Mouse (Mus musculus) midbrain, embryonic 12.5 days (tissue): ENCODE data around the gene Gm9733. TPM values are rescaled to one million over a fixed set of nuclear protein-coding genes. Genes with fewer than 3 reads are reported as not detected.
"Not testable (repeated sequence)": the region's sequence is repeated elsewhere in the genome, so short reads cannot be mapped to it uniquely, and the experiment has no call there.

Experiments
- ATAC-seq: fragments of 200-750 bp; cut with Nextera tagmentation; 2 replicates; pipeline ENCODE4 v1.8.0; 2017; ENCODE audit warnings: low read depth, moderate TSS enrichment, moderate library complexity; ENCODE audit not compliant: low FRiP score
- H3K27ac ChIP-seq: fragments of 300-500 bp; sonication (generic); replicated peaks from 2 replicates; pipeline ENCODE4 v1.5.1; 2016; ENCODE audit warnings: mild to moderate bottlenecking
- H3K27me3 ChIP-seq: fragments of 300-500 bp; sonication (generic); 2 replicates; pipeline ENCODE4 v1.6.1; 2016; ENCODE audit warnings: mild to moderate bottlenecking
- H3K36me3 ChIP-seq: fragments of 300-500 bp; sonication (generic); 2 replicates; pipeline ENCODE4 v1.6.1; 2016
- H3K4me1 ChIP-seq: fragments of 300-500 bp; sonication (generic); 2 replicates; pipeline ENCODE4 v1.6.1; 2016
- H3K4me2 ChIP-seq: fragments of 300-500 bp; sonication (generic); replicated peaks from 2 replicates; pipeline ENCODE4 v1.6.1; 2016; ENCODE audit warnings: mild to moderate bottlenecking, moderate library complexity
- H3K4me3 ChIP-seq: fragments of 300-500 bp; sonication (generic); 2 replicates; pipeline ENCODE4 v1.5.1; 2016; ENCODE audit warnings: mild to moderate bottlenecking
- H3K9ac ChIP-seq: fragments of 300-500 bp; sonication (generic); replicated peaks from 2 replicates; pipeline ENCODE4 v1.6.1; 2016; ENCODE audit warnings: mild to moderate bottlenecking, moderate library complexity
- H3K9me3 ChIP-seq: fragments of 300-500 bp; sonication (generic); 2 replicates; pipeline ENCODE4 v1.6.1; 2016; ENCODE audit warnings: mild to moderate bottlenecking
- WGBS: fragments of 180-500 bp; shearing (Covaris S2); methylation state at CpG from one replicate; pipeline ENCODE4 v1.1.7; 2016; 5-methylcytosine and 5-hydroxymethylcytosine counted together
- polyA plus RNA-seq: library from polyadenylated mRNA; unstranded; fragments of >200 nt; fragmentation: Nextera tagmentation; extraction: Ambion mirVana; gene quantifications from 2 replicates; pipeline ENCODE4 v1.2.1, GENCODE M21; 2016

The Gm9733 gene
- polyA plus RNA-seq: not detected in 2 replicates

DNA sequence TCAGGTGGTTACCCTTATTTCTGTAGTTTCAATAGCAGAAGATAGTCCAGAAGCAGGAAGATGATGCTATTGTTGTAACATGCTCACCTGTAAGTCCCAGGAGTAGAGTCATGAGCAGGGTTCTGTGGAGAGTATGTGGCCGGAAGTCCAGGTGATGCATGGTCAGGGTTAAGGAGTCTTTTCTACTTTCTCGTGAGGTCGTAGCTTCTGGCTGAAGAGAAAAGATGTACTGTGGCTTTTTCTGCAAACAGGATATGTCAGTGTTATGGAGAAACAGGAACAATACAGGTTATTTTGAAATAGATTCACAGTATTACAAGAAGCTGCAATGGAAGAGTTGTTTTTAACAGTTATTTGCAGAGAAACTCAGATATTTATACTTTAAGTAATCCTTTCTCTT is at the start of gene Gm9733:
TSS of gene Gm9733 (minus strand) at position 240 of the 400 bp plus-strand sequence.
- H3K4me3 ChIP-seq: no peak within 1 kb of the TSS
- H3K4me1 ChIP-seq: no peaks in the 10 kb centered on the region
- no peak within 1 kb of the TSS for H3K9ac ChIP-seq
- no peaks in the 10 kb centered on the region for H3K27me3 ChIP-seq
- WGBS: 92% methylated on average over 3 of the region's 3 CpGs
- H3K4me2 ChIP-seq: no peak within 1 kb of the TSS
- H3K27ac ChIP-seq: no peak within 1 kb of the TSS
- ATAC-seq: no peak
- H3K9me3 ChIP-seq: peaks cover 3% of the 10 kb centered on the region; the same call in 1 of the 2 replicates
- no peaks in the 10 kb centered on the region for H3K36me3 ChIP-seq

DNA sequence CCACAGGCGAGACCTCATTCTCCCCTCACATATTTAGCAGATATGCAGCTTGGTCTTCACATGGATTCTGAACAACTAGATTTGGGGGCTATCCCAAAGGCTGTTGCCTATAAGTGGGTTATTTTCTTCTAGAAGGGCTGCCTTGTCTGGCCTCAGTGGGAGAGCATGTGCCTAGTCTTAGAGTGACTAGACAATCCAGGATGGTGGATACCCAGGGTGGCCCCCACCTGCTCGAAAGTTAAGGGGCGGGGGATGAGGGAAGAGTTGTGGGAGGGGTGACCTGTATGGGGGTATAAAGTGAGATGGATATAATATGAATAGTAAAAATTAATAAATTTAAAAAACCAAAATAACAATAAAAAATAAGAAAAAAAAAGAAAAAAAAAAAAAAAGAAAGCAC is 23.6 kb upstream of the Gm9733 start:
- H3K27me3 ChIP-seq, H3K27ac ChIP-seq, H3K9me3 ChIP-seq, H3K9ac ChIP-seq, H3K4me1 ChIP-seq, H3K4me2 ChIP-seq, H3K36me3 ChIP-seq, ATAC-seq, H3K4me3 ChIP-seq: not testable (repeated sequence)
- 81% methylated on average over 3 of the region's 3 CpGs for WGBS

DNA sequence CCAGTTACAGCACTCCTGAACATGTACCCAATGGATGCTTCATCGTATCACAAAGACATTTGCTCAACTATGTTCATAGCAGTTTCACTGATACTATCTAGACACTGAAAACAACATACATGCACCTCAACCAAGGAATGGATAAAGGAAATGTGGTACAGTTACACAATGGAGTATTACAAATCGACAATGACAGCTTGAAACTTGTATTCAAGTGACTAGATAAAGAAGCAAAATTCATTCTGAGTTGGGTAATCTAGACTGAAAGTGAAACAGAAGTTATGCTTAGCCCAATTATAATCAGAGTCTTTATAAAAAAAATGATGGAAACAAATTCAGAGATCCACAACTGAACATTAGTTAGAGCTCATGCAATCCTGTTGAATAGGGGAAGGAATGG is 18.2 kb upstream of the Gm9733 start:
- H3K4me3 ChIP-seq, H3K4me1 ChIP-seq, H3K27me3 ChIP-seq, H3K9me3 ChIP-seq, H3K9ac ChIP-seq, H3K27ac ChIP-seq, H3K36me3 ChIP-seq, ATAC-seq, H3K4me2 ChIP-seq: not testable (repeated sequence)
- 92% methylated on average over 1 of the region's 2 CpGs for WGBS

DNA sequence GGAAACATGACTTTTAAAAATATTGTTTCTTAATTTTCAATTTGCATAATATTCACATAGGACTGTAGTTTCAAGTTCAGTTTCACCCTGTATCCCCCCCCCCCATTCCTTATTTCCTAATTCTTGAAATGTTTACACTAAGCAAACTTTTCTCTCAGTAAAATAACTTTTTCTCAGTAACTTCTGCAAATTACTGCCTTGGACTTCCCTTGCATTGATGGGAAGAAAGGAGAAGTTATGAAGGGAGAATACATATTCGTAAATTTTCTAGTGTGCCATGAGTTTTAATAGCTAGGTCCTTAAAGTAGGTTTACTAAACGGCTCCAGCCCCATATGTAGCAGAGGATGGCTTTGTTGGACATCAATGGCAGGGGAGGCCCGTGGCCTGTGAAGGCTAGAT is 13.5 kb upstream of the Gm9733 start:
- 59% methylated on average over 3 of the region's 3 CpGs for WGBS
- not testable (repeated sequence) for H3K9me3 ChIP-seq, H3K4me1 ChIP-seq, H3K4me3 ChIP-seq, H3K27ac ChIP-seq, H3K27me3 ChIP-seq, ATAC-seq, H3K36me3 ChIP-seq, H3K9ac ChIP-seq, H3K4me2 ChIP-seq

DNA sequence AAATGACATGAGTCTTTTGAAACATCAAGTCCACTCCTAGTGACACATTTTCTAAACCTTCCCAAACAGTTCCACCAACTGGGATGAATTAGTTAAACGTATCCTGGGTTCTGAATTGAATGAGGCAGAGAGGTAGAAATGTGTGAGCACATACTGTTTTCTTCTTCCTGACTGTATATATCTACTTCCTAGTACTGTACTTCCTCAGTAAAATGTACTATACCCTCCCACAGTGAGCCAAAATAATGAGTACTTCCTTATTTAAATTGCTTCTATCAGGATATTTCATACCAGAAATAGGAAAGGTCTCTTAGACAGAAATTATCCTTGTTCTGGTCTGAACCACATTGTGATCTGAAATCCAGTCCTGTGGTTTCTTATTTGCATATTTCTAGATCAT is 8.2 kb upstream of the Gm9733 start:
- no peaks in the 10 kb centered on the region for H3K9me3 ChIP-seq
- no peak overlapping the region for H3K27ac ChIP-seq
- WGBS: 68% methylated on average over 1 of the region's 1 CpGs
- no peak overlapping the region for H3K4me3 ChIP-seq
- no peaks in the 10 kb centered on the region for H3K27me3 ChIP-seq
- H3K9ac ChIP-seq: no peak overlapping the region
- H3K36me3 ChIP-seq: no peaks in the 10 kb centered on the region
- H3K4me1 ChIP-seq: no peaks in the 10 kb centered on the region
- no peak overlapping the region for H3K4me2 ChIP-seq
- ATAC-seq: no peak

DNA sequence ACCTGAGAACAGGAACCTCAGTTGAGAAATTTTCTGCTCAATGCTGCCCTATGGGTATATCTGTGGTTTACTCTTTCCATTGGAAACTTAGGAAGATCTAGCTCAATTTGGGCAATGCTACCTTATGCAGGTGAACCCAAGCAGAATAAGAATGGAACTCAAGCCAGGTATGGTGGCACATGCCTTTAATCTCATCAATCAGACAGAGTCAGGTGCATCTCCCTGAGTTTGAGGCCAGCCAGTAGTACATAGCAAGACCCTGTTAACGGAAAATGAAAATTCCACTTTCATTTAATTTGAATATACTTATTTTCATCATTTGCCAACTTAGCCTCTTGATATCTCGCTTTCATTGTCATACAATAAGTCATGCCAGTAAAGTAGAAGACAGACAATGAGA is 2.1 kb upstream of the Gm9733 start:
- no peaks in the 10 kb centered on the region for H3K27me3 ChIP-seq
- no peak overlapping the region for H3K9ac ChIP-seq
- peaks cover 3% of the 10 kb centered on the region; the same call in 1 of the 2 replicates for H3K9me3 ChIP-seq
- H3K4me3 ChIP-seq: no peak overlapping the region
- 69% methylated on average over 2 of the region's 2 CpGs for WGBS
- no peak overlapping the region for H3K27ac ChIP-seq
- no peak for ATAC-seq
- H3K36me3 ChIP-seq: no peaks in the 10 kb centered on the region
- H3K4me1 ChIP-seq: no peaks in the 10 kb centered on the region
- no peak overlapping the region for H3K4me2 ChIP-seq

DNA sequence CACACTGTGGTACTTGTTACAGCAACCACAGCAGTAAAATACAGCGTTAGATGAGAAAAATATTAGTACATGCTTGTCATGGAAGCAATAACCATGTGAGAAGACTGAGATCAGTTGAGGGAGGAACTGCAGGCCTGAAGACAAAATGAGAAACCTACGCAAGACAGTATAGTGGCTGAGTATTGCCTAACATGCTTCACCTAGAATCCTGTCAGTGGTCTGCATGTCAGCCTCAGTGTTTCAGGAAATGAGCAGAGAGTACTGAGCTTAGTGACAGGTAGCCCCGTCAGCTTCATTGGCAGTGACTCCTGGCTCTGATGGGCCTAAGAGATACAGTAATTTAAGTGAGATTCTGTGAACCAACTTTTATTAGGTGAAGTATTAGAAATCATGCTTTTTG is 557 bp downstream of the Gm9733 start:
- no peak overlapping the region for H3K9ac ChIP-seq
- no peaks in the 10 kb centered on the region for H3K36me3 ChIP-seq
- 69% methylated on average over 3 of the region's 3 CpGs for WGBS
- no peak overlapping the region for H3K4me2 ChIP-seq
- peaks cover 3% of the 10 kb centered on the region; the same call in 1 of the 2 replicates for H3K9me3 ChIP-seq
- H3K4me1 ChIP-seq: no peaks in the 10 kb centered on the region
- no peak overlapping the region for H3K27ac ChIP-seq
- no peak for ATAC-seq
- H3K27me3 ChIP-seq: no peaks in the 10 kb centered on the region
- no peak overlapping the region for H3K4me3 ChIP-seq

DNA sequence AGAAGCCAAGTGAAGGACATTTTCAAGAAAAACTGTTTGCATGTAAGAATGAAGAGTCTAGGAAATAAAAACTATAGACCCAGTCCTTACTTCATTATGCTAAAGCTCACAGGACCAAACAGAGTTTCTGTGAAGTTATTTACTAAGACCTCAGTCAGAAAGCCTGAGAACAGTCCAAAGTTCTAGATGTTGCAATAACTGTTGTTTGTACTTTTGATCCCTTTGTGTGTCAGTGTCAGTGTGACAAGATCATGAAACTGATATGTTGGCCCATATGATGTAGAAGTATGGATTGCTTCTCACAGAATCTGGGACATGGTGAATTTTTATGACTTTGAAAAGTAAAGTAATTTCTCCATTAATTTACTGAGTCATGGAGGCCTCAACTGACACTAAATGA is 2.6 kb downstream of the Gm9733 start:
- Histone ChIP-seq H3K36me3 (no peaks in the 10 kb centered on the region), H3K27me3 (no peaks in the 10 kb centered on the region), H3K9me3 (peaks cover 3% of the 10 kb centered on the region; the same call in 1 of the 2 replicates), H3K27ac (no peak overlapping the region), H3K9ac (no peak overlapping the region), H3K4me2 (no peak overlapping the region), H3K4me1 (no peaks in the 10 kb centered on the region), H3K4me3 (no peak overlapping the region)
- no peak for ATAC-seq

DNA sequence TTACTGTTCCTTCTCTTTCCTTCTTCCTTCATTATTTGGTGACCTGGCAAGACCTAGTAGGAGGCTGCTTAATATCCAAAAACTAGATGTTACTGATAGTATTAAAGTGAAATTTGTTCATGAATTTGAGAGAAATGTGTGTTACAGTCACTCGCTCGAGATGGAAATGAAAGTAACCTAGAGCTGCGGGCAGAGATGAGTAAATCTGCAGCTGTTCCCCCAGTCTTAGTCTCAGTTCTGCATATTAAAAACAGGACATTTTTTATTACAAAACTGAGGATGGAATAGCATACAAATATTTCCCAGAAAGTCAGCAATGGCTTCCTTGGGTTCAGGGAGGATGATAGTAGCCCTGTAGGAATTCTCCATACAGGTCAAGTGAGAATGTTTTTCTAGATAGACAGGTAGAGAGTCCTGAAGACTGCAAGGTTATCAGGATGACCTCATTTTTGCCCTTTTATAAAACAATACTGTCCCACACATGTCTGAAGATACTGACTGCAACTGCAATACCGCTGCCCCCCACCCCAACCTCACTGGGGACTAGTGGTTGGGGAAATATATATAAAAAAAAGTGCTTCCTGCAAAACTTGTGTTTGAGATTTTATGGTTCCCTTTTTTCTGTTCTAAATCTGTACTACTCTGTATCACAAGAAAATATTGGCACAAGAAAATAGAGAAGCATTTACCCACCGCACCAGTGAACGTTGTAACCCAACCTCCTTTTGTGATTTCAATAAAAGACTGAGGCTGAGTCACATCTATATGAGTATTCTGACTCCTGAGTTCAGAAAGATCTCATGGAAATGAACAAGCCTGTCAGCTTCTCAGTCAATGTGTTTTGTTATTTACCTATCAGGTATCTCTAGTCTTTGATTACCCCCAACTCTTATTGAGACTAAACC is 47.4 kb downstream of the Gm9733 start:
- WGBS: 90% methylated on average over 6 of the region's 6 CpGs
- H3K4me1 ChIP-seq: no peaks in the 10 kb centered on the region
- no peak overlapping the region for H3K4me3 ChIP-seq
- no peaks in the 10 kb centered on the region for H3K36me3 ChIP-seq
- no peak for ATAC-seq
- H3K9ac ChIP-seq: no peak overlapping the region
- no peaks in the 10 kb centered on the region for H3K27me3 ChIP-seq
- no peak overlapping the region for H3K4me2 ChIP-seq
- H3K9me3 ChIP-seq: no peaks in the 10 kb centered on the region
- no peak overlapping the region for H3K27ac ChIP-seq

DNA sequence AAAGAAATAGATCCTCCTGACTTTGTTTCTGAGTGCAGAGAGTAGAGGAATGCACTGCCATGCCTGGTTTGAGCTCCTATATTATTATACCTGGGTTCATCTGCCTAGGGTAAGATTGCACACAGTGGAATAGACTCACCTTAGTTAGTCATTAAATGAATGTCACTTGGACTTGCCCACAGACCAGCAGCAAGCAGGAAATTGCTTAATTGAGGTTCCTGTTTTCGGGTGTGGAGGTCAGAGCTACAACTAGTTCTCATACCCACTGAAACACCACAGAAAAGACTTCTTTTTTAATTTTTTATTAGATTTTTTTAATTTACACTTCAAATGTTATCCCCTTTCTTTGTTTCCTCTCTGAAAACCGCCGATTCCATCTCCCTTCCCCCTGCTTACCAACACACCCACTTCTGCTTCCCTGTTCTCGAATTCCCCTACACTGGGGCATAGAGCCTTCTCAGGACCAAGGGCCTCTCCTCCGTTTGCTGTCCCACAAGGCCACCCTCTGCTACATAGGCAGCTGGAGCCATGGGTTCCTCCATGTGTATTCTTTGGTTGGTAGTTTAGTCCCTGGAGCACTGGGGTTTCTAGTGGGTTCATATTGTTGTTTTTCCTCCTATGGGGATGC is 56.1 kb downstream of the Gm9733 start:
- H3K4me2 ChIP-seq: no peak overlapping the region
- H3K36me3 ChIP-seq: no peaks in the 10 kb centered on the region
- H3K9me3 ChIP-seq: no peaks in the 10 kb centered on the region
- ATAC-seq: no peak
- H3K9ac ChIP-seq: no peak overlapping the region
- no peak overlapping the region for H3K27ac ChIP-seq
- no peaks in the 10 kb centered on the region for H3K27me3 ChIP-seq
- H3K4me3 ChIP-seq: no peak overlapping the region
- no peaks in the 10 kb centered on the region for H3K4me1 ChIP-seq
- WGBS: 84% methylated on average over 5 of the region's 5 CpGs

DNA sequence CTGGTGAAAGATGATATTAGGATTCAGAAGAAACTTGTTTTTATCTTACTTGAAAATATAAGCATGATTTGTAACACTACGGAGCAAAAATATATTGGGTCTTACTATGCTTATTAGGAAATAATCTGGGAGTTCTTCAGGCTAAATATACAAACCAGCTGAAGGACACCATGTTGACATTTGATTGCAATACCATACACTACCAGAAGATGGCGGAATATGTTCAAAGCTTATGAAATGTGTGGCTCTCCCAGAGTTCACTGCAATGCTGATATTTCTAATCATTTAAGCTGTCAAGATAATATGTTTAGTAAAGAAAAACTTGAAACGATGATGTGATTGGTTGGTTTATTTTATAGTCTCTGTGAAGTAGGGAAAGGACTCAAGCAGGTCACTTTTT is 67.7 kb downstream of the Gm9733 start:
- Histone ChIP-seq H3K9me3 (no peaks in the 10 kb centered on the region), H3K4me3 (no peak overlapping the region), H3K4me2 (no peak overlapping the region), H3K4me1 (no peaks in the 10 kb centered on the region), H3K36me3 (no peaks in the 10 kb centered on the region), H3K27me3 (no peaks in the 10 kb centered on the region), H3K9ac (no peak overlapping the region), H3K27ac (no peak overlapping the region)
- 11% methylated on average over 3 of the region's 3 CpGs for WGBS
- ATAC-seq: peak; percentile 47; the same call in 1 of the 2 replicates

DNA sequence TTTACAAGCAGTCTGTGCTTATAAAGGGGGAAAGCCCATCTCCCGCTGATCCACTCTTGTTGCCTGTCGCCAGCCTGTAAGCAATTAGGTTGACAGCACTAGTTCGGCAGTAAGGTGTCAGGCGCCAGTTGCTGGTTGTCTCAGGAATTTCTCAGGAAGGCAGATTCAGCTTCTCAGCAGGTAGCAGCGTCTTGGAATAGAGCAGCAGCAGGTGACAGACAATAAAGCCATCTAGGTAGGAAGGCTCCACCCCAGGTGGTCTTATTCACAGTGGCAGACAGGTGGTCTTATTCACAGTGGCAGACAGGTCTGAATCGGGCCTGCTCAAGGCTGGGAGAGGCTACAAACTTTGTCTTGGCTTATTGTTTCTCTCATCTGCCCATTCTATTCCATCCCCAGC is 76.4 kb downstream of the Gm9733 start:
- no peaks in the 10 kb centered on the region for H3K4me1 ChIP-seq
- no peaks in the 10 kb centered on the region for H3K9me3 ChIP-seq
- no peak overlapping the region for H3K4me3 ChIP-seq
- 74% methylated on average over 6 of the region's 6 CpGs for WGBS
- ATAC-seq: no peak
- no peak overlapping the region for H3K4me2 ChIP-seq
- no peaks in the 10 kb centered on the region for H3K36me3 ChIP-seq
- no peaks in the 10 kb centered on the region for H3K27me3 ChIP-seq
- H3K9ac ChIP-seq: no peak overlapping the region
- H3K27ac ChIP-seq: no peak overlapping the region
